Mouse (Mus musculus): ENCODE data around the gene Flnc. TPM values are rescaled to one million over a fixed set of nuclear protein-coding genes. Genes with fewer than 3 reads are reported as not detected.

The Flnc gene
- polyA plus RNA-seq (2012; rRNA removed): 30.3 and 40.6 TPM in 2 replicates

DNA sequence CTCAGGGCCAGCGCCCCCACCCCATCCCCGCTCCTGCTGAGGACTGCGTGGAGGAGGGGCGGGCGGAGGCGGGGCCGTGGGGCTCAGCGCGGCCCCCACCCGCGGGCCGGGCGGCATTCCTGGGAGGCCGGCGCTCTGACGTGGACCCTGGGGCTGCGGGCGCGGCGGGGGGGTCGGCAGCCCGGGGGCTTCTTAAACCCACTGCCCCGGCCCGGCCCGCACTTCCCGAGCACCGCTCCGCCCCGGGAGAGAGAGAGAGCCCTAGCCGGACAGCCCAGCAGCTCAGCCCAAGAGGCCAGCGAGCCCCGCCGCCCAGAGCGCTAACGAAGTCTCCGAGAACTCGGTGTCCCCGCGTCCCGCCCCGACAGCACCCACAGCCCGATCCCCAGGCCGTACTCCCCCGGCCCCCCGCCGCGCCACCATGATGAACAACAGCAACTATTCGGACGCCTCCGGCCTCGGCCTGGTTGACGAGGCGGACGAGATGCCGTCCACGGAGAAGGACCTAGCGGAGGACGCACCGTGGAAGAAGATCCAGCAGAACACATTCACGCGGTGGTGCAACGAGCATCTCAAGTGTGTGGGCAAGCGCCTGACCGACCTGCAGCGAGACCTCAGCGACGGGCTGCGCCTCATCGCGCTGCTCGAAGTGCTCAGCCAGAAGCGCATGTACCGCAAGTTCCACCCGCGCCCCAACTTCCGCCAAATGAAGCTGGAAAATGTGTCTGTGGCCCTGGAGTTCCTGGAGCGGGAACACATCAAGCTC lies at the start of gene Flnc:
TSS of gene Flnc (plus strand) at position 219 of the 766 bp plus-strand sequence.

DNA sequence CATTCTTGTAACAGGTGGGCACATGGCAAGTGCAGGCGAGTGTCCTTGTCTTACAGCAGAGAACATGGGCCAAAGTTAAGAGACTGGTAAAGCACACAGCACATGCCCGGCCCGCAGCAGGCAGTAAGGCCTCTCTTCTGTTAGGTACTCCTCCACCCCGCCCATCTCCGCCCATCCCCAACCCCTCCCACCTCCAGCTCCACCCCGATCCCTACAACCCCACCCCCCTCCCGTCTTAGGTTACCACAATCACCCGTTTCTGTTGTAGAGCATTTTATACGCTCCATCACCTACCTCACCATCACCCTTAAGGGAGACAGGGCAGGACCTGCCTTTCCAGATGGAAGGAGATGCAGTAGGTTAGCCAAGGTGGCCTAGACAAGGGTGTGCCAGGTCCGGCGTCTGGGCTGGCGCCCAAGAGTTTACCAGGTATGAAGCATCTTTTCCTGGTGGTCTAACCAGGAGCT lies 45.0 kb upstream of the Flnc start, which contains the start of gene Opn1sw:
TSS of gene Opn1sw (minus strand) at position 417 of the 467 bp plus-strand sequence.

DNA sequence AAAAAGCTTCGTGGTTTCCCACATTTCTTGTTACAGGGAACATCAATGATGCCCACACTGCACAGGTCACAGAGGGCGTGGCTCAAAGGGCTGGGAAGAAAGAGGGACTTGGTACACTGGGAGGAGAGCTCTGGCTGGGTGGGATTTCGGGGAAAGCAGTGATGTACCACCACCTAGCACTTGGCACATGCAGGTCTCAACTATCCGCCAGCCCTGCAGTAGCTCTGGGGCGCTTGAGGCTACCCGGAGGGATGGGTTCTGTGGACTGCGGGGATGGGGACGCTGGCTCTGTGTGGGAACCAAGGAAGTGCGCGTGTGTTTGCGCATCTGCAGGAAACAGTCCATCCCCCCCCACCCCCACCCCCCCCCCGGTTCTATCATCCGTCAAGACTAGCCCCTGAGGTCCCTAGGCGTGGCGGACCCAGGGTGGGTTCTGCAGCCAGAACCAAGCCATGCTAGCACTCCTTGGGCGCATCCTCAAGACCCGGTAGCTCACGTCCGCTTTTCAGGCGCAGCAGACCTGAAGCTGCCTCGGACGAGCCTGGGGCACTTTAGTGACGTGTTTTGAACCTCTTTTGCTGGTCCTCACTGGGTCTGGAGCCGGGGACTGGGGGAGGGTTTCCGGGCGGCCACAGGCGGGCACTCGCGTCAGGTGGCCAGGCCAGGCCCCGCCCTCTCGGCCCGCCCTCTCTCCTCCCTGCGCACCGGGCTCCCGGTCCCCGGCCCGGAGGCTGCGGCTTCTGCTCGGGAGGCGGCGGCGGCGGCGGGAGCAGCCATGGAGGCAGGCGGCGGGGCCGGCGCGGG lies 36.9 kb upstream of the Flnc start, which contains the start of gene Ccdc136:
TSS of gene Ccdc136 (plus strand) at position 400 of the 804 bp plus-strand sequence.

DNA sequence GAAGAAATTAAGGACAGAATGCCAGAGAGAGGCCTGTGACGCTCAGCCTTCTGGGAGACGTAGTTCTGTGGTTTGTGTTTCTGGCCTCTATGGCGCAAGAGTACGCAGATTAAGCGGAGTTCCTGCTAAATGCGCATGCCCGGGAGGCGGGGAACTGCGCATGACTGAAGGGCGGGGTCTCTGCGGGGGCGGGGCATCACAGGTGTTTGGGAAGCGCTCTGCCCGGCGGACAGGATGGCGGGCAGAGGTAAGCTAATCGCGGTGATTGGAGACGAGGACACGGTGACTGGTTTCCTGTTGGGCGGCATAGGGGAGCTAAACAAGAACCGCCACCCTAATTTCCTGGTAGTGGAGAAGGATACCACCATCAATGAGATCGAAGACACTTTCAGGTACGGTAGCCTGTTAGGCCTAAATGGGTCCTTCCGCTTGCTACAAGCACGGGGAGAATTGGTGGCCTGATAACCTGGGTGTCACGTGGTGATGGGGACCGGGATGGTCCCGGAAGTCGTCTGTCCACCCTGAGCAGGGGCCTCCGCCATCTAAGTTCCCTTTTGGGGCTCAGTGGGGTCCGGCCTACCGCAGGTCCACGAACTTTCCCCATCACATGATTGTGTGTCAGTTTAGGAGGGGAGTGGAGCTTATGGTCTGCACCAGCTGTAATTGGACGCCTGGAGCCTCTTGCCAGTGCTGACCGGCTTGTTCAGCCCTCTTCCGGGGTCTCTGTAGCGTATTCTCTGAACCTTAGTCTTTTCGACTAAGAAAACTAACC lies 34.7 kb downstream of the Flnc start, which contains the start of gene Atp6v1f:
TSS of gene Atp6v1f (plus strand) at position 136 of the 772 bp plus-strand sequence.

DNA sequence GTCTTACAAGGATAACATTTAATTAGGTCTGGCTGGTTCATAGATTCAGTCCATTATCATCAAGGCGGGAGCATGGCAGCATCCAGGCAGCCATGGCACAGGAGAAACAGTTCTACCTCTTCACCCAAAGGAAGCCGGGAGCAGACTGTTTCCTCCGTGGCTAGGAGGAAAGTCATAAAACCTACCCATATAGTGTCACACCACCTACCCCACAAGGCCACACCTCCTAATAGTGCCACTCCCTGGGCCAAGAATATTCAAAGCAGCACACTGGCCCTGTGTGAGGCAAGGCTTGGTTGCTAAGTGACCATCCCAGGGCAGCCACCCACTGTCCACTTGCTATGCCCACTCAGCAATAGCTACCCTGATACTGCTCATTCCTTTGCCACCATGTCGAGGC lies 38.1 kb downstream of the Flnc start, which contains the start of gene Atp6v1fnb:
TSS of gene Atp6v1fnb (plus strand) at position 301 of the 400 bp plus-strand sequence.

DNA sequence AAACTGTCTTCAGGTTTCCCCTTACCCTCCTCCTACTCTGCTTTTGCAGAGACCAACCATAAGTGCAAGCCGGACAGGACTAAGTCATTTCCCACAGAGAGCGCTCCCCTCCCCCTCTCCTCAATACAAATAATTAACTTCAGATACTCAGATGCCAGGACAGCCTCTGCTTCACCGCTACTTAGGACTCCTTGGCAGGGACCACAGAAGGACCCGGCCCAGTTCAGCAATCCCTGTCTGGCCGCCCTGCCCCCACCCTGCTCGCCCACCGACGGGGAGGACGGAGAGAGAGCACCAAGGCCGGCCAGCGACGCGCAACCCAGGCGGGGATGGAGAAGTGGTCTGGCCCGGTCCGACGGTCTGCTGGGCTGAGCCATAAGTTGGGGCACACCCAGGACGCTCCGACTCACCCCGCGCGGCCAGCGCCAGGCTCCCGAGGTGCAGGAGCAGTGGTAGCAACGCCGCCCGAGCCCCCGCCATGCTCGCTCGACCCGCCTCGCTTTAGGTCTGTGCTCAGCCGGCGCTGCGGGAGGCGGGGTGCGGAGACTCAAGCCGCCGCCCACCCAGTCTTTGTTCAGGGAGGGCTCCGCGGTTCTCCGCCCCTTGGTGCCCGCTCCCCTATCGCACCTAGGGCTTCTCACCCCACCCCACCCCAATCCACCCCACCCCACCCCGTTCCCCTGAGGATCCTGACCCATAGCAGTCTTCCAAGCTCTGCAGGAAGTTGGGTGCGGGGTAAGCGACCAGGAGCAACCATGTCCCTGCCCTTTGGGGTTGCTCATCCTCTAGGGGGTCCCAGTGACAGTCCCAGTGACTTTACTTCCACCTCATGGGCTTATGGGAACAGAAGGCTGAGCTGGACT lies 74.6 kb downstream of the Flnc start, which contains the start of gene Kcp:
TSS of gene Kcp (minus strand) at position 506 of the 863 bp plus-strand sequence.

Other genes with a start within 250 kb of the Flnc start
- 95.8 and 102 TPM in 2 replicates for gene Impdh1, start 216.9 kb upstream of the Flnc start, polyA plus RNA-seq (2012; rRNA removed)
- gene Hilpda, start 160.8 kb upstream of the Flnc start, polyA plus RNA-seq (2012; rRNA removed): 16.4 and 19.0 TPM in 2 replicates
- 0.78 and 0.97 TPM in 2 replicates for gene Fam71f2, start 153.7 kb upstream of the Flnc start, polyA plus RNA-seq (2012; rRNA removed)
- not detected in 2 replicates for gene Fam71f1, start 114.1 kb upstream of the Flnc start, polyA plus RNA-seq (2012; rRNA removed)
- 50.6 and 64.4 TPM in 2 replicates for gene Calu, start 85.2 kb upstream of the Flnc start, polyA plus RNA-seq (2012; rRNA removed)
- gene Opn1sw, start 44.8 kb upstream of the Flnc start, polyA plus RNA-seq (2012; rRNA removed): 0.70 and 1.8 TPM in 2 replicates
- gene Ccdc136, start 36.9 kb upstream of the Flnc start, polyA plus RNA-seq (2012; rRNA removed): 10.6 and 13.4 TPM in 2 replicates
- 265 TPM in 2 replicates for gene Atp6v1f, start 34.5 kb downstream of the Flnc start, polyA plus RNA-seq (2012; rRNA removed)
- not detected in 2 replicates for gene Atp6v1fnb, start 38.2 kb downstream of the Flnc start, polyA plus RNA-seq (2012; rRNA removed)
- gene Kcp, start 74.7 kb downstream of the Flnc start, polyA plus RNA-seq (2012; rRNA removed): 35.8 and 41.1 TPM in 2 replicates
- 22.0 and 22.5 TPM in 2 replicates for gene Irf5, start 93.4 kb downstream of the Flnc start, polyA plus RNA-seq (2012; rRNA removed)
- gene Tnpo3, start 176.6 kb downstream of the Flnc start, polyA plus RNA-seq (2012; rRNA removed): 46.4 and 99.4 TPM in 2 replicates